Mouse (Mus musculus): ENCODE results near the gene Spx. TPM values are rescaled to one million over a fixed set of nuclear protein-coding genes. Genes with fewer than 3 reads are reported as not detected.

Gene Spx
- not detected for total RNA-seq (2021)
- long read RNA-seq, experiment 1, result 0 reads
- long read RNA-seq, experiment 2, result 0 reads

DNA sequence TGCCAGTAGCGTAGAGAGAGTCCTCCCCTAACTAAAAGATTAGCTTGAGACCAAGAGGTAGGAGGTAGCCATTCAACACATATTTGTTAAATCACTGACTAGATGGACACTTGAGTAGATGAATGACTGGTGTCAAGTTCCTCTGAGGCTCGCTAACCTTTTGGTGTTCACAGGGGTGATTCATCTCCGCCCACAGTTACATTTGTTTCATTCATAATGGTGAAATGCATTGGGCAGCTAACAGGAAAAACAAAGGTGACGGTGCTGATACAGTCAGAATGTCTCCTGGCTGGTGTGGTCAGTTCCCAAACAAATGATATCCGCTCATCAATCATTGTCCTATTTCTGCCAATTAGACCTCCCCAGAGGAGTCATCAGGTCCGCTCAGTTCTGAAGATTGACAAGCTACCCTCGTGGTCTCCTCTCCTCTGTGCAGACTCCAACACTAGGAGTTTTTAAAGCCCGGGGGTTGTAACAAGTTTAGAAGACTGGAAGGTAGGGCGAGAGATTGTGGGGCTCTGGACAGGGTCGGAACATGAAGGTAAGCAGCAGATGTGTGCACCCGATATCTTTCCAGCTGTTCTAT, at the start of gene Spx:
TSS of gene Spx (plus strand) at position 536 of the 586 bp plus-strand sequence.
- no peak for DNase-seq
- Histone ChIP-seq H3K27ac (no peak within 1 kb of the TSS), H3K4me3 (no peak within 1 kb of the TSS)
- no peak for TF ChIP-seq CTCF (IDR thresholded peaks at IDR 0.05)
- intact Hi-C loops (cut with DNase I), result no loop called here

DNA sequence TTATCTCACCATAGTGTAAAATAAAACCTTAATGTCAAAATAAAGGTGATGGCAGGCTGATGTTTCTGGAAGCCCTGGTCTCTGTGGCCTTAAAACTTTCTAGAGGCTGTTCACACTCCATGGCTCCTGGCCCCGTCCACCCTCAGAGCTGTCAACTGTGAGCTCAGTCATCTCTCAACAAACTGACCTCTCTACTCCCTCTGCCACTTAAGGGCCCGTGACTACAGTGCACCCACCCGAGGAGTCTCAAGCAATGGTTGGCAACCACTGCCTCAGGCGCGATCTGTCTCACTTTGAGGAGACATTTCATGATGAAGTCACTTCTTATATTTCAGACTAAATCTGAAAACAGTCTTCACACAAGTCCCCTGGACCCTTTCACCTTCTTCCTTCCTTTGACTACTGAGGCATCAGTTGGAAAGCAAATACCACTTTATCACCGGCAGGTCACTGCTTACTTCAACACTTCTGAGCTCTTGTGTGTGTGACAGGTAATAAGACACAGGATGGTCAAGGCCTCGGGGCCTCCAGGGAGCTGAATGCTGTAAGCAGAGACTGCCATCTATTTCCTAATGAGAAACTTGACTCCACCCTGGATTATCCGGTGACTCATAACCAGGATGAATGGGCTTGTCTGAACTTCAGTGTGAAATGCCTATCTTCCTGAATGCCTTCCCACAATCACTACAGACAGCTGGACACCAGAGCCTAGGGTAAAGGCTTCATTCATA, 47.3 kb upstream of the Spx start:
- no peak overlapping the region for H3K27ac ChIP-seq
- no peak for TF ChIP-seq CTCF (IDR thresholded peaks at IDR 0.05)
- DNase-seq, result no peak
- intact Hi-C loops (cut with DNase I), result no loop called here
- no peak overlapping the region for H3K4me3 ChIP-seq

DNA sequence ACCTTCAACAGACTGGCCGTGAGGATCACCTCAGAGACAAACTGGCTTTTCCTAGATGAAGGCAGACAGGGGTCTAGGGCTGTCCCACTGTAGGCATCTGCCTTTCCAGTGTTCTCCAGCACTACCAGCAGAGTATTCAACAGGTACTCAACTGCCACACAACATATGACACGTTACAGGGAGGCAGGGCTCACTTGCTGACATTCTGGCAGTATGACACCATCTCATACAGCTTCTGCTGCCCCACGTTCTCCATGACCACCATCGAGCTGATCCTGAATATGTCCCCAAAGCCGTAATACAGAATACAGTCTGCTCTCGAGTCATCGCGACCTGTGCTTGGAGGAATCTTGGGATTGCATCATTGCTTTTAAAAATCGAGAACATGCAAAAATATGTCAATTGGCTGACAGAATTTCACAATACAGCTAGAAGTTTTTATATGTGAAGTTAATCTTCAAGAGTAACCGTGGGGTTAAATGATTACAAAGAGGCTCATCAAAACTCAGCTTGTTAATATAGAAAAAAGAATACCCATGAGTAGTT, 46.7 kb upstream of the Spx start:
- H3K4me3 ChIP-seq, result no peak overlapping the region
- no peak for DNase-seq
- no peak overlapping the region for H3K27ac ChIP-seq
- intact Hi-C loops (cut with DNase I), result no loop called here
- TF ChIP-seq CTCF (IDR thresholded peaks at IDR 0.05), result no peak

DNA sequence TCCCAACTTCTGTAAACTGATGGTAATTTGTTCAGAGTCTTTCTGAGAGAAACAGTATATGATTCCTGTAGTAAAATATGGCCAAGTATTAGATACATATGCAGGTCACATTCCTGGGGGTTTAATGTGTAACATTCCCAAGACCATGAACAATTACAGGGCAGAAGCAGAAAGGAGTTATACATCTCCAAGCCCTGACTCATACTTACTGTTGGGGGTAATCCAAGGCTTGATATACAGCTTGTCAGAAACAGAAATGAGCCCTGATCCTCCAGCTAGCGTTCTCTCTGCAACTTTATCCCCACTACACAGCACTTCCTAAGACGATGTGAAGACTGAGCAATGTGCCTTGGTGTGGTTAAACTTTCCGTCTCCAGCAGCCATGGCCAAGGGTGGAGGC, 45.7 kb upstream of the Spx start:
- no peak for DNase-seq
- no peak for TF ChIP-seq CTCF (IDR thresholded peaks at IDR 0.05)
- no peak overlapping the region for H3K27ac ChIP-seq
- intact Hi-C loops (cut with DNase I), result no loop called here
- H3K4me3 ChIP-seq, result no peak overlapping the region

DNA sequence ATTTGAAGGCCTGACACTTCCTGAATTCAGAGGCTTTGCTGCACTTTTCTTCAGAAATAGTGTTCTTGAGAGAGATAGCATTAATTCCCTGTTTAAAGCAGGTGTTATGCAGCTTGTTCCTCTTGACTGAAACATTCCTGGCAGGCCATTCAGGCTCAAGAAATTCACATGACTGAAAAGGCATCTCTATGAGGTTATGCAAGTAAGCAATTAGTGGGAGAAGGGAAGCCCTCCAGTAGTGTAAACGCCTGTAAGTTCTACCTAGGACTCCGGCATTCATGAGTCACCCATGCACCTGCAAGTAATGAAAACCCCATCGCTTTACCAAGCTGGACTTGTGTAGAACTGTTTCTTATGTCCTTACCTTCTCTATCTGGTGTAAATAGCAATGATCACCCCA, 43.7 kb upstream of the Spx start:
- TF ChIP-seq CTCF (IDR thresholded peaks at IDR 0.05), result no peak
- H3K27ac ChIP-seq, result no peak overlapping the region
- no peak overlapping the region for H3K4me3 ChIP-seq
- no peak for DNase-seq
- intact Hi-C loops (cut with DNase I), result no loop called here

- no peak for DNase-seq
- intact Hi-C loops (cut with DNase I), result no loop called here
- no peak for TF ChIP-seq CTCF (IDR thresholded peaks at IDR 0.05)
- H3K27ac ChIP-seq, result no peak overlapping the region
- no peak overlapping the region for H3K4me3 ChIP-seq
Measured at GRCm38 (mm10) chr6:142377081-142377480, 36.2 kb upstream of the Spx start.

GRCm38 (mm10) chr6:142378576-142379330, 34.5 kb upstream of the Spx start:
- Histone ChIP-seq H3K4me3 (no peak overlapping the region), H3K27ac (no peak overlapping the region)
- DNase-seq, result no peak
- intact Hi-C loops (cut with DNase I), result no loop called here
- TF ChIP-seq CTCF (IDR thresholded peaks at IDR 0.05), result no peak

- no peak for DNase-seq
Measured at GRCm38 (mm10) chr6:142379961-142380360, 33.3 kb upstream of the Spx start.

GRCm38 (mm10) chr6:142381615-142382014, 31.6 kb upstream of the Spx start:
- TF ChIP-seq CTCF (IDR thresholded peaks at IDR 0.05), result no peak
- Histone ChIP-seq H3K27ac (no peak overlapping the region), H3K4me3 (no peak overlapping the region)
- intact Hi-C loops (cut with DNase I), result no loop called here
- no peak for DNase-seq

More at GRCm38 (mm10) chr6:142379961-142380360, 33.3 kb upstream of the Spx start:
- no peak for TF ChIP-seq CTCF (IDR thresholded peaks at IDR 0.05)
- no peak overlapping the region for H3K27ac ChIP-seq
- H3K4me3 ChIP-seq, result no peak overlapping the region
- intact Hi-C loops (cut with DNase I), result no loop called here

- intact Hi-C loops (cut with DNase I), result no loop called here
- H3K4me3 ChIP-seq, result no peak overlapping the region
- H3K27ac ChIP-seq, result no peak overlapping the region
- no peak for DNase-seq
- no peak for TF ChIP-seq CTCF (IDR thresholded peaks at IDR 0.05)
Measured at GRCm38 (mm10) chr6:142384521-142384920, 28.7 kb upstream of the Spx start.

DNA sequence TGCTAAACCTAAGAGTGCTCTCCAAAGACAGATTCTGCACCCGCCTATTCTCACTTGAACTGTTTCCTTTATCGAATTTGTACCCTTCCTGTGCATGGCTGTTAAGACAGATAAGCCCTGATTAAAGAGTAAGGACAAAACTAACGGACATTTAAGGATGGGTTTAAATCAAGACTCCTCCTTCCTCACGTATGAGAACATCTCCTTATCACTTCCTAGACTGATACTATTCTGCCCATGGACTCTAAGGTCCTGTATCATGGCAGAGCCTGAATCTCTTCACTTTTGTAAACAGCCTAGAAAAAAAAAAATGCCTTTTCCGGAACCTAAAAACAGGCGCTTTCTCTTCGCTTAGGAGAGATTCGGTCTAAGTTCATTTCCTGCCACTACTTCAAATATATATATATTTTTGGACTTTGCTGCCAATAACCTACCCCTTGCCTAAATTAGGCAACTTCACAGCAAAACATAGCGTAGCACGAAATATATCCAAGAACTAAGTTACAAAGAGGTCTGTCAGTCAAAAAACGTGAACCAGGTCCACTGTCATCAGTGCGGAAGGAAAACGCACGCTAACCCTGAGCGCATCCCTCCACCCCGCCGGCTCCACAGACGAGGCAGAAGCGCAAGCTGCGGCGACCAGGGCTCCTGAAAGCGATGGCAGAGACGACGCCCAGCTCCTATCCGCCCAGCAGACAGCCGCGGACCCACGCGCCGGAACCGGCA, 26.8 kb upstream of the Spx start:
- no peak for TF ChIP-seq CTCF (IDR thresholded peaks at IDR 0.05)
- no peak for DNase-seq
- intact Hi-C loops (cut with DNase I), result loop anchor here (5.0 kb wide), 3 partner anchors 39 to 371 kb away; partner anchors contain the start of genes Cmas and Pyroxd1
- Histone ChIP-seq H3K27ac (peak overlapping the region; percentile 90), H3K4me3 (peak overlapping the region; percentile 95)

All from gastrocnemius, adult 2 months (tissue).